Comparison of ENCODE assay signal across 10 mouse cellular contexts in genomic region chr14:99366996-99367555, GRCm38 (mm10).
A peak's percentile ranks its signal among the peaks of the same experiment; 100 is the strongest.
DNase-seq lines count a peak whose midpoint lies in the region; ATAC-seq and TF ChIP-seq lines count a peak whose summit lies in the region.
"Had no signal": no experiment of that assay in that cellular context is flagged by ENCODE, and none has a peak within 500 bp of the region (broad histone marks: within the 10 kb centered on the region; RNA-seq: fewer than 3 reads in every experiment).

No protein-coding gene starts in this region.

- no peak overlapping the region for H3K27ac ChIP-seq in cerebellum, adult 2 months (ENCODE audit: insufficient read depth, low read length)
- peak overlapping the region; percentile 66; the same call in 1 of the 2 replicates for H3K27ac ChIP-seq in kidney, embryonic 16.5 days (ENCODE audit: low read length)
- H3K27ac ChIP-seq in stomach, embryonic 16.5 days (ENCODE audit: low read length), result peak overlapping the region; percentile 84
- H3K27ac ChIP-seq: liver, embryonic 13.5 days; macrophage had no signal

- no peaks in the 10 kb centered on the region for H3K4me1 ChIP-seq in cerebellum, adult 2 months (ENCODE audit: control insufficient read depth, insufficient read depth, low read length)
- peaks cover 12% of the 10 kb centered on the region; the same call in 1 of the 2 replicates for H3K4me1 ChIP-seq in kidney, embryonic 16.5 days (ENCODE audit: insufficient read depth, low read length)
- H3K4me1 ChIP-seq in stomach, embryonic 16.5 days (ENCODE audit: control insufficient read depth, insufficient read depth, low read length), result peaks cover 12% of the 10 kb centered on the region; the same call in 1 of the 2 replicates
- H3K4me1 ChIP-seq: liver, embryonic 13.5 days had no signal

- intact Hi-C loops in left cerebral cortex, postnatal 36 days (cut with DNase I), result no loop called here

- no peaks in the 10 kb centered on the region for H3K36me3 ChIP-seq in kidney, embryonic 16.5 days (ENCODE audit: insufficient read depth, low read length)
- H3K36me3 ChIP-seq in stomach, embryonic 16.5 days (ENCODE audit: control insufficient read depth, insufficient read depth, low read length), result no peaks in the 10 kb centered on the region
- H3K36me3 ChIP-seq: liver, embryonic 13.5 days had no signal

- no peaks in the 10 kb centered on the region for H3K27me3 ChIP-seq in cerebellum, adult 2 months (ENCODE audit: control insufficient read depth, insufficient read depth, low read length)
- H3K27me3 ChIP-seq in kidney, embryonic 16.5 days (ENCODE audit: insufficient read depth, low read length), result no peaks in the 10 kb centered on the region
- no peaks in the 10 kb centered on the region for H3K27me3 ChIP-seq in stomach, embryonic 16.5 days (ENCODE audit: control insufficient read depth, insufficient read depth, low read length)
- H3K27me3 ChIP-seq: liver, embryonic 13.5 days had no signal

- no peak overlapping the region for H3K4me3 ChIP-seq in cerebellum, adult 2 months (replicated peaks; ENCODE audit: insufficient read depth, low read depth, low read length)
- no peak overlapping the region for H3K4me3 ChIP-seq in kidney, embryonic 16.5 days (ENCODE audit: low read length)
- no peak overlapping the region for H3K4me3 ChIP-seq in stomach, embryonic 16.5 days (replicated peaks; ENCODE audit: low read length)
- H3K4me3 ChIP-seq: liver, embryonic 13.5 days had no signal

- 40% methylated on average over 11 of the region's 11 CpGs for WGBS in cerebellum, adult 2 months
- 55% methylated on average over 11 of the region's 11 CpGs for WGBS in kidney, embryonic 16.5 days
- WGBS in stomach, embryonic 16.5 days, result 50% methylated on average over 11 of the region's 11 CpGs

- no peak for TF ChIP-seq CTCF in cerebellum, adult 2 months (IDR thresholded peaks at IDR 0.05; ENCODE audit: borderline replicate concordance, insufficient read depth, low read depth, low read length)

- no peak overlapping the region for H3K4me2 ChIP-seq in kidney, embryonic 16.5 days (replicated peaks; ENCODE audit: low read depth, low read length)
- peak overlapping the region; percentile 10; the same call in 1 of the 2 replicates for H3K4me2 ChIP-seq in stomach, embryonic 16.5 days (ENCODE audit: low read depth, low read length)

- ATAC-seq in kidney, embryonic 16.5 days (ENCODE audit: low FRiP score, low TSS enrichment), result peak; percentile 78; the same call in 1 of the 2 replicates
- no peak for ATAC-seq in stomach, embryonic 16.5 days (ENCODE audit: insufficient read depth, low FRiP score)

- DNase-seq in cerebellum, postnatal 10 days, result peak; percentile 13
- DNase-seq in cerebellum, adult 2 months, result no peak
- peak; percentile 8 for DNase-seq in kidney, adult 11 months
- no peak for DNase-seq in kidney, adult 18-20 months
- DNase-seq in ovary, adult 18-20 months (ENCODE audit: low spot score), result no peak
- no peak for DNase-seq in left cerebral cortex, postnatal 36 days (ENCODE audit: low spot score in 2 of 2)

- TF ChIP-seq POLR2A in cerebellum, adult 2 months (IDR thresholded peaks at IDR 0.05; ENCODE audit: borderline replicate concordance, insufficient read depth, low read length), result no peak

- no peak overlapping the region for H3K9ac ChIP-seq in kidney, embryonic 16.5 days (replicated peaks; ENCODE audit: low read length)
- H3K9ac ChIP-seq in stomach, embryonic 16.5 days (ENCODE audit: low read length), result peak overlapping the region; percentile 10; the same call in 1 of the 2 replicates
- H3K9ac ChIP-seq: liver, embryonic 13.5 days had no signal

- no peaks in the 10 kb centered on the region for H3K9me3 ChIP-seq in kidney, embryonic 16.5 days (ENCODE audit: low read length)
- no peaks in the 10 kb centered on the region for H3K9me3 ChIP-seq in stomach, embryonic 16.5 days (replicated peaks; ENCODE audit: control insufficient read depth, low read length)
- H3K9me3 ChIP-seq: liver, embryonic 13.5 days had no signal

Comparison
In these comparisons a context has a peak if more than half of its experiments do, and no peak if none do; other contexts are left out.
1. DNase-seq: peak in cerebellum, postnatal 10 days (2 of 2) and kidney, adult 11 months (single experiment); none in cerebellum, adult 2 months (0 of 2), kidney, adult 18-20 months (single experiment), ovary, adult 18-20 months (single experiment) and left cerebral cortex, postnatal 36 days (0 of 2).